Mouse (Mus musculus): ENCODE results near the gene Ap1m1. TPM values are rescaled to one million over a fixed set of nuclear protein-coding genes. Genes with fewer than 3 reads are reported as not detected.

The Ap1m1 gene
- total RNA-seq, 2 experiments from 2014 or later = 75.3 to 84.9 TPM

GRCm38 (mm10) chr8:72279151-72279550, 39.3 kb downstream of the Ap1m1 start:
- no peak for DNase-seq (ENCODE audit: low spot score in 2 of 2)
- intact Hi-C loops (cut with DNase I) = no loop called here

GRCm38 (mm10) chr8:72281634-72282033, 41.8 kb downstream of the Ap1m1 start:
- intact Hi-C loops (cut with DNase I) = no loop called here
- DNase-seq (ENCODE audit: low spot score in 2 of 2) = no peak

- intact Hi-C loops (cut with DNase I) = no loop called here
- DNase-seq (ENCODE audit: low spot score in 2 of 2) = no peak
These were observed 45.5 kb downstream of the Ap1m1 start for GRCm38 (mm10) chr8:72285285-72285684.

DNA sequence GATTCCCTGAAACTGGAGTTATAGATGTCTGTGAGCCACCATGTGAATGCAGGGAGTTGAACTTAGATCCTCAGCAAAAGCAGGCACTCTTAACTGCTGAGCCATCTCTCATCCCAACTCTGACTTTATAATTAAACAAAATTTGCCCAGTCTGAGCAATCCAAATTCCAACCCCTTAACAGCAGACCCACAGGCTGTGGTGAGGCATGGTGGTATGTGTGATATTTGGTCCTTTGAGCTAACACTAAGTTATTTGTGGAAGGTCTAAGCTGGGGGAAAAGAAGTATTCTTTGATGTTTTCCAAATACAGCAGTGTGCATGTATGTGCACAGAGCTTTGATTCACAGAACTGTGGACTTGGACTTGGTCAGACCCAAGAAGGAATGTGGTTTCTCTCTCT, 49.2 kb downstream of the Ap1m1 start:
- no peak for DNase-seq (ENCODE audit: low spot score in 2 of 2)
- intact Hi-C loops (cut with DNase I) = no loop called here

GRCm38 (mm10) chr8:72291104-72291503, 51.3 kb downstream of the Ap1m1 start:
- DNase-seq (ENCODE audit: low spot score in 2 of 2) = no peak
- intact Hi-C loops (cut with DNase I) = no loop called here

DNA sequence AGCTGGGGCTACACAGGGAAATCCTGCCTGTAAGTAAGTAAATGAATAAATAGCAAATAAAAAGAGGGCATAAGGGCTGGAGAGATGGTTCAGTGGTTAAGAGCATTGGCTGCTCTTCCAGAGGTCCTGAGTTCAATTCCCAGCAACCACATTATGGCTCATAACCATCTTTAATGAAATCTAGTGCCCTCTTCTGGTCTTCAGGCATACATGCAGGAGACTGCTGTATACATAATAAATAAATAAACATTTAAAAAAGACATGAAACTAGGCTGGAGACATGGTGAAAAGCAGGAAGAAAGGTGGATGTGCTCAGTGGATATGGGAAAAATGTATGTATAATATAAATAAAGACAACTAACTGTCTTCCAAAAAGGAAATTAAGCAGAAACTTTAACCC, 53.5 kb downstream of the Ap1m1 start:
- intact Hi-C loops (cut with DNase I) = no loop called here
- DNase-seq (ENCODE audit: low spot score in 2 of 2) = no peak

GRCm38 (mm10) chr8:72295125-72295524, 55.3 kb downstream of the Ap1m1 start:
- DNase-seq (ENCODE audit: low spot score in 2 of 2) = no peak
- intact Hi-C loops (cut with DNase I) = no loop called here

GRCm38 (mm10) chr8:72295679-72296078, 55.9 kb downstream of the Ap1m1 start:
- intact Hi-C loops (cut with DNase I) = no loop called here
- peak; percentile 63 to 65 for DNase-seq (ENCODE audit: low spot score in 2 of 2)

- DNase-seq (ENCODE audit: low spot score in 2 of 2) = no peak
- intact Hi-C loops (cut with DNase I) = no loop called here
These were observed 56.7 kb downstream of the Ap1m1 start for GRCm38 (mm10) chr8:72296561-72296960.

- no peak for DNase-seq (ENCODE audit: low spot score in 2 of 2)
These were observed 59.1 kb downstream of the Ap1m1 start for GRCm38 (mm10) chr8:72298928-72299327.

DNA sequence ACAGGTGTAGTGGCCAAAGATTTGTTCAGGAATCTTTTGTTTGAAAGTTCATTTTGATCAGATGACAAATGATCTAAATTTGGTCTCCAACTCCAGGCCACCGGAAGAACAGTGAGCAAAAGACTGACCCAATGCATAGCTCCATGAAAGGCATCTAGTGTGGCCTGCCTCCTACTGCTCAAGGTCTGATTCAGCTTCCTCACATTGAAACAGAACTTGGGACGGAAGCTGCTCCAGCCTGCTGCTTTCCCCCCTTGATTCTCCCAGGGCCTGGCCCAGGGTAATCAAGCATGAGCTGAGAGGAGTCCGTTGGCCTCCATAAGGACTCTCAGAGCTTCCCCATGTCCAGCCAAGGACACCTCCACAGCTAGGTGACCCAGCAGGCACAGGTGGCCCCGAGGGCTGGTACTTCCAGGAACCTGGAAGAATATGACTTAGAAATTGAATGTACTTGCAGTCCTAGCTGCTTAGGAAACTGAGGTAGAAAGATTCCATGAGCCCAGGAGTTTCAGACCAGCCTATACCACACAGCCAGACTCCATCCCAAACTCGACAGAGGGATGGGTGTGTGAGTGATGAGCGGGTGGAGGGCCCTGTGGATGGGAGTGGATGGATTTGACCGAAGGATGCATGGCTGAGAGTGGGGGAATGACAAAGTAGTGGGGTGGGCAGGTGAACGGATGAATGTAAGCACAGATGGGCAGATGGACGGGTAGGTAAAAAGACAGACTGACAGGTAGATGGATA, 61.0 kb downstream of the Ap1m1 start:
- DNase-seq (ENCODE audit: low spot score in 2 of 2) = no peak
- intact Hi-C loops (cut with DNase I) = no loop called here

More at GRCm38 (mm10) chr8:72298928-72299327, 59.1 kb downstream of the Ap1m1 start:
- intact Hi-C loops (cut with DNase I) = no loop called here

DNA sequence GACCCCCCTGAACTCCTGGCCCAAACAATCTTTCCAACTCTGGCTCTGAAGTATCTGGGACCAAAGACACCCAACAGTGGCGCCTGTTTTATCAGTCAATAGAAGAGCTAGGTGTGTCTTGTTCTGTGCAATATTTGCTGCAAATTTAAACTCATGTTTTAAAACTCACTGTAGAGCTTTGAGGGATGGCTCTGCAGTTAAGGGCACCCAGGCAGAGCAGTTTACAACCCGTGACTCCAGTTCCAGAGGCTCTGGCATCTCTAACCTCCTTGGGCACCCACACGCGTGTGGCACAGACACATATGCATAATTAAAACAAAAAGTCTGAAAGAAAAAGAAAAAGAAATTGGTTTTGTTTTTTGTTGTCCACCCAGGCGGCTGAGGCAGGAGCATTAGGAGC, 61.7 kb downstream of the Ap1m1 start:
- intact Hi-C loops (cut with DNase I) = no loop called here
- DNase-seq (ENCODE audit: low spot score in 2 of 2) = no peak

- intact Hi-C loops (cut with DNase I) = no loop called here
- DNase-seq (ENCODE audit: low spot score in 2 of 2) = no peak
These were observed 63.3 kb downstream of the Ap1m1 start for GRCm38 (mm10) chr8:72302986-72303612.

DNA sequence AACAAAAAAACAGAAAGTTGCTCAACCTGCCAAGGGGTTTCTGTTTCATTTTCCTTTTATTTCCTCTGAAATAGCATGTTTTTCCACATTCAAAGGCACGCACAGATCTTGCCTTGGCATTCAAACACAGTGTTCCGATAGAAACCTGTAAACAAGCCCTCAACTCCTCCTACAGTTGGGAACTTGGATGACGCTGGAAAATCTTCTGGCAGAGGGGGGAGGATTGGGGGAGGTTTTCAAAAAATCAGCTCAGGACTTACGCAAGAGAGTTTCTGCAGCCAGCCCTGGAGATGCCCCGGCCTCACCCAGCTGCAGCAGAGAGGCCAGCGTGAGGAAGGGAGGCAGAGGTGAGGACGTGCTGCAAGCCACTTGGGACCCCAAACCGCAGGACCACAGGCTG, 63.8 kb downstream of the Ap1m1 start:
- peak in 1 of 2 experiments; percentile 42 for DNase-seq (ENCODE audit: low spot score in 2 of 2)
- intact Hi-C loops (cut with DNase I) = no loop called here

DNA sequence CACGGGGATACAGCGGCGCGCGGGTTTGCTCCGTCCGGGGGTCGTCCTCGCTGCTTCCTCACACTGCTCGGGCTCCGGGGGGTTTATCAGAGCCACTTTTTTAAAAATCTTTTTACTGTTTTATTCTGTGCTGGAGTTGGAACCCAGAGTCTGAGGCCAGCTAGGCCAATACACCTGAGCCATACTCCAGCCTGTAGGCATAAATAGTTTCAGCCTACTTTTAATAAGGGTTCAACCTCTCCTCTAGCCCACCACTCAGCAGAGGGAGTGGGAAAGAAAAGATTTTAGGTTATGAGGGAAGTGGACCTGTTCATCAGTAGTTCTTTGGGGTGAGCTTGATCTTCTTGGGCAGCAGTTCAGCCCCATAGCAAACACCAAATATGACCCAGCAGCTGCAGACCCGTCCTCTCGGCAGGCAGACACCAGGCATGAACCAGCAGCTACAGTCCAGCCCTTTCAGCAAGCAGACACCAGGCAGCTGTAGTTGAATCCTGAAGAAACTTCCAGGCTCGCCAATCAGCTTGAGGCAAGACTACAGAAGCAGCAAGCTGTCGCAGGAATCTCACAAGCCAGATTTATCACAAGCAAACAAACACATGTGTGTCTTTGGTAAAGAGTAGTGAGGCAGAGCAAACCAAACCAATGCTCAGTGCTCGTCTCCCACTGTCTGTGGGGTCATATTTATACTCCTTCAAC, 65.5 kb downstream of the Ap1m1 start, which contains the start of gene Gm10282:
Gene Gm10282, minus strand, starts transcription at position 51 of the 696 bp plus-strand sequence.
- intact Hi-C loops (cut with DNase I) = no loop called here
- no peak for DNase-seq (ENCODE audit: low spot score in 2 of 2)

DNA sequence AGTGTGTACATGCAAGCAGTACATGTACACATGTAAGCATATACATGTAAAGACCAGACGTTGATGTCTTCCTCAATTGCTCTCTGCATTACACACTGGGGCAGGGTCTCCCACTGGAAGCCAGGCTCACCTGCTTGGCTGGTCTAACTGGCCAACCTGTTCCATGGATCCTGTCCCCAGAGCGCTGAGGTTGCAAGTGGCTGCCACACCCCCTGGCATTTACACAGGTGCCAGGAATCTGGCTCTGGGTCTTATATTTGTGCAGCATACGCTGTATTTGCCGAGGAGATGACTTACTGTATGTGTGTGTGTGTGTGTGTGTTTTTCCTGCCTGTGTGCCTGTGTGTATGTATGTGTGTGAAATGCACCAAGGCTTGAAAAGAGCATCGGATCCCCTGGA, 67.1 kb downstream of the Ap1m1 start:
- intact Hi-C loops (cut with DNase I) = no loop called here
- DNase-seq (ENCODE audit: low spot score in 2 of 2) = no peak

Other genes starting within 250 kb of the Ap1m1 start
- not detected for gene Cyp4f18, start 230.4 kb upstream of the Ap1m1 start, total RNA-seq (2021)
- not detected for gene Olfr372, start 198.8 kb upstream of the Ap1m1 start, total RNA-seq (2021)
- gene Olfr373, start 156.8 kb upstream of the Ap1m1 start, total RNA-seq (2021) = not detected
- gene Olfr374, start 133.0 kb upstream of the Ap1m1 start, total RNA-seq (2021) = not detected
- 10 to 100 TPM; 24.4 to 28.2 TPM for gene Tpm4, start 105.0 kb upstream of the Ap1m1 start, total RNA-seq (2021)
- 10 to 100 TPM; 35.0 to 47.6 TPM for gene Rab8a, start 78.8 kb upstream of the Ap1m1 start, total RNA-seq (2021)
- not detected for gene Hsh2d, start 50.4 kb upstream of the Ap1m1 start, total RNA-seq (2021)
- not detected for gene Cib3, start 27.2 kb upstream of the Ap1m1 start, total RNA-seq (2021)
- gene Gm11034, start 26.4 kb upstream of the Ap1m1 start, total RNA-seq (2021) = not detected
- 10 to 100 TPM; 57.2 to 59.3 TPM for gene Fam32a, start 20.3 kb upstream of the Ap1m1 start, total RNA-seq (2021)
- 1 to 10 TPM; 5.2 to 6.4 TPM for gene Gm10282, start 65.2 kb downstream of the Ap1m1 start, total RNA-seq (2021)
- 10 to 100 TPM; 13.5 to 22.2 TPM for gene Klf2, start 79.0 kb downstream of the Ap1m1 start, total RNA-seq (2021)
- 10 to 100 TPM; 60.0 to 75.6 TPM for gene Eps15l1, start 181.4 kb downstream of the Ap1m1 start, total RNA-seq (2021)
- gene Calr3, start 203.9 kb downstream of the Ap1m1 start, total RNA-seq (2021) = under 1 TPM; 0.61 to 0.81 TPM
- gene 1700030K09Rik, start 203.9 kb downstream of the Ap1m1 start, total RNA-seq (2021) = 10 to 100 TPM; 10.3 to 15.1 TPM
- 10 to 100 TPM; 59.7 to 76.4 TPM for gene Cherp, start 235.2 kb downstream of the Ap1m1 start, total RNA-seq (2021)